Mouse (Mus musculus) forebrain, embryonic 11.5 days (tissue): ENCODE measurements at regions not wholly inside any gene's neighbourhood (a gene's known extent, or its start where the extent isn't known, plus 50 kb on each side); places are given as distances from the start of the nearest gene placed in this dataset.

Experiments used
- ATAC-seq: fragments of 200-750 bp; cut with Nextera tagmentation; replicated peaks from 2 replicates; pipeline ENCODE4 v1.8.0; 2017; ENCODE audit warnings: moderate TSS enrichment; ENCODE audit not compliant: low FRiP score
- DNase-seq: peaks from one replicate; pipeline ENCODE4 v3.0.0-alpha.2; 2017; ENCODE audit warnings: low spot score
- H3K27ac ChIP-seq: fragments of 300-500 bp; sonication (generic); 2 replicates; pipeline ENCODE4 v1.5.1; 2014; ENCODE audit warnings: low read depth, low read length
- H3K27me3 ChIP-seq: fragments of 300-500 bp; sonication (generic); 2 replicates; pipeline ENCODE4 v1.6.1; 2014; ENCODE audit warnings: mild to moderate bottlenecking, low read length, mixed read lengths; ENCODE audit not compliant: control insufficient read depth, insufficient read depth
- H3K36me3 ChIP-seq: fragments of 300-500 bp; sonication (generic); 2 replicates; pipeline ENCODE4 v1.6.1; 2014; ENCODE audit warnings: mild to moderate bottlenecking, low read length, moderate library complexity, mixed read lengths; ENCODE audit not compliant: control insufficient read depth, insufficient read depth
- H3K4me1 ChIP-seq: fragments of 300-500 bp; sonication (generic); replicated peaks from 2 replicates; pipeline ENCODE4 v1.6.1; 2014; ENCODE audit warnings: low read length, mixed read lengths; ENCODE audit not compliant: control insufficient read depth, insufficient read depth
- H3K4me2 ChIP-seq: fragments of 300-500 bp; sonication (generic); 2 replicates; pipeline ENCODE4 v1.6.1; 2014; ENCODE audit warnings: low read depth, mild to moderate bottlenecking, low read length, moderate library complexity, mixed read lengths; ENCODE audit not compliant: severe bottlenecking
- H3K4me3 ChIP-seq: fragments of 300-500 bp; sonication (generic); 2 replicates; pipeline ENCODE4 v1.5.1; 2014; ENCODE audit warnings: low read depth, low read length
- H3K9ac ChIP-seq: fragments of 300-500 bp; sonication (generic); 2 replicates; pipeline ENCODE4 v1.6.1; 2014; ENCODE audit warnings: low read length
- H3K9me3 ChIP-seq: fragments of 300-500 bp; sonication (generic); 2 replicates; pipeline ENCODE4 v1.6.1; 2016; ENCODE audit warnings: low read length, mixed read lengths; ENCODE audit not compliant: control insufficient read depth
- WGBS: fragments of 180-500 bp; shearing (Covaris S2); extraction: QIAGEN DNeasy Blood & Tissue Kit; methylation state at CpG from one replicate; pipeline ENCODE4 v1.1.7; 2014; 5-methylcytosine and 5-hydroxymethylcytosine counted together

- 90% methylated on average over 1 of the region's 1 CpGs for WGBS
- no peaks in the 10 kb centered on the region for H3K27me3 ChIP-seq
- H3K9ac ChIP-seq, result no peak overlapping the region
- H3K4me1 ChIP-seq, result no peaks in the 10 kb centered on the region
- ATAC-seq (no peak), DNase-seq (no peak)
- H3K4me3 ChIP-seq, result no peak overlapping the region
- H3K36me3 ChIP-seq, result no peaks in the 10 kb centered on the region
- no peak overlapping the region for H3K4me2 ChIP-seq
- no peaks in the 10 kb centered on the region for H3K9me3 ChIP-seq
- no peak overlapping the region for H3K27ac ChIP-seq
Observed at GRCm38 (mm10) chr5:40780363-40780762, 927.6 kb downstream of the Rab28 start.

DNA sequence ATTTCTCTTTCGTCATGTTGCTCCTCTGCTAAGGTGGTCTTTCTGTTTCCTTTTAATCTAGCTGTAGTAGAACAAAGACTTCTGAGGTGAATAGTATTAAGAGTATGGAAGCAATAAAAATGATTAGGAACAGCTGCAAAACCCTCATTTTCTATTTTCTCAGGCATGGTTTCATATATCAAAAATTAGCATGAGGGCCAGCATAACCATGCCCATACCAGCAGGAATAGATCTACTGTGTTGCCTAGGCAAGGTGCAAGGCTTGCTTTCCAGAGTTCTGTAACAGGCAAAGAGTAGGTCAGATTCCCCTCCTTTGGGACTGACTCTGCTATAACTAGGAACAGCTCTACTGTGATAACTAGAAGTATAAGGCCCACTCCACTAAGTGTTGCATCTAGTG lies 928.1 kb downstream of the Rab28 start:
- Histone ChIP-seq H3K9ac (no peak overlapping the region), H3K27ac (no peak overlapping the region), H3K9me3 (no peaks in the 10 kb centered on the region), H3K36me3 (no peaks in the 10 kb centered on the region), H3K27me3 (no peaks in the 10 kb centered on the region), H3K4me1 (no peaks in the 10 kb centered on the region), H3K4me2 (no peak overlapping the region), H3K4me3 (no peak overlapping the region)
- DNase-seq (no peak), ATAC-seq (no peak)
- 83% methylated on average over 1 of the region's 1 CpGs for whole genome bisulfite sequencing

DNA sequence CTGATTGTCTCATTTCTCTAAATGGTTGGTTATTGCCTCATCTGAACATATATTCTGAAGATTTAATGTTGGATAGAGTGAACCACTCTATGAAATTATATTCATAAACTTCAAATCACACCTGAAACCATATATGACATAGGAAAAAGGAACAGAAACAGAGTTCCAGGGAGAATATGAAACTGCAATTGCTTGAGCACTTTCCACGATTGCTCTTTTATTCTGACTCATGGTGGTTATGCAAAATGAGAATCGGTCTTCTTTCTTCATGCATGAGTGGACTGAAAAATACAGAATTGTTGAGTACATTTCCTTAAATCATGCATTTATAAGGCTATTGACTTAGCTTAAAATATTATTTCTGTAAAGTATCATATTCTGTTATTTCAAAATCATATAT lies 932.1 kb downstream of the Rab28 start:
- ATAC-seq, result no peak
- Histone ChIP-seq H3K27me3 (no peaks in the 10 kb centered on the region), H3K27ac (no peak overlapping the region), H3K9me3 (no peaks in the 10 kb centered on the region), H3K9ac (no peak overlapping the region), H3K4me2 (no peak overlapping the region), H3K36me3 (no peaks in the 10 kb centered on the region), H3K4me1 (no peaks in the 10 kb centered on the region), H3K4me3 (no peak overlapping the region)
- no peak for DNase-seq
- WGBS, result 92% methylated on average over 2 of the region's 2 CpGs

DNA sequence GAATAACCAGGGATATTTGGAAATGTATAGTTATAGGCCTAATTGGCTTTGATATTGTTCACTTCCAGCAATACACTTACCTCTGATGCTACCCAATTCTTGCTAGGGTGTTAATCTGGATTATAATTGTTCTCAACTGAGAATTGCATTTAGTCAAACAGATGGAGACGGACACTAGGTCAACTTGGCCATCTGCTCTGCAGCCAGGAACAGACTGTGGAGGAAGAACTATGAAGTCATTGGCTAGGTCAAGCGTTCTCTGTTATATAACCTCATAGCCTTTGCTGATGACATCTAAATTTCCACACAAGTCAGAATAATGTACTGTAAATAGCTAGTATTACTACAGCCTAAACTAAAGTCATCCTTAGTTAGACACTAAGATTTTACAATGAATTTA lies 947.7 kb downstream of the Rab28 start:
- H3K27ac ChIP-seq, result no peak overlapping the region
- no peak overlapping the region for H3K4me2 ChIP-seq
- 84% methylated on average over 2 of the region's 2 CpGs for WGBS
- ATAC-seq, result no peak
- H3K4me3 ChIP-seq, result no peak overlapping the region
- H3K36me3 ChIP-seq, result no peaks in the 10 kb centered on the region
- no peaks in the 10 kb centered on the region for H3K27me3 ChIP-seq
- H3K9ac ChIP-seq, result no peak overlapping the region
- no peaks in the 10 kb centered on the region for H3K9me3 ChIP-seq
- DNase-seq, result no peak
- no peaks in the 10 kb centered on the region for H3K4me1 ChIP-seq

DNA sequence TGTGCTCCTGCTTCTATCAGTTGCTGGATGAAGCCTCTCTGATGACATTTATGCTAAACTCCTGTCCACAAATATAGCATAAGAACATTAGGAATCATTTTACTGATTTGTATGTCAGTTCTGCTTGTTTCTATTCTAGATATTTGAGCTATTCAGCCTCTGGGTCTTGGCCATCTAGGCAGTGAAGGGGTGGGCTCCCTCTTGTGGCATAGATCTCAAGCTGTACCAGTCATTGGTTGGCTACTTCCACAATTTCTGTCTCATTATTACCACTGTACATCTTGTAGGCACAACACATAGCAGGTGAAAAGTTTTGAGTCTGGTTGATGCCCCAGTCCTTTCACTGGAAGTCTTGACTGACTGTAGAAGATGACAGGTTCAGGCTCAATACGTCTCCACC lies 957.9 kb downstream of the Rab28 start:
- H3K36me3 ChIP-seq, result no peaks in the 10 kb centered on the region
- 85% methylated on average over 1 of the region's 1 CpGs for WGBS
- no peak overlapping the region for H3K9ac ChIP-seq
- no peaks in the 10 kb centered on the region for H3K9me3 ChIP-seq
- H3K4me1 ChIP-seq, result no peaks in the 10 kb centered on the region
- ATAC-seq (no peak), DNase-seq (no peak)
- no peak overlapping the region for H3K27ac ChIP-seq
- no peaks in the 10 kb centered on the region for H3K27me3 ChIP-seq
- no peak overlapping the region for H3K4me3 ChIP-seq
- H3K4me2 ChIP-seq, result no peak overlapping the region

GRCm38 (mm10) chr5:40735660-40736059 lies 972.3 kb downstream of the Rab28 start:
- no peaks in the 10 kb centered on the region for H3K9me3 ChIP-seq
- H3K4me2 ChIP-seq, result no peak overlapping the region
- no peak overlapping the region for H3K9ac ChIP-seq
- ATAC-seq (no peak), DNase-seq (no peak)
- H3K36me3 ChIP-seq, result no peaks in the 10 kb centered on the region
- H3K27ac ChIP-seq, result no peak overlapping the region
- no peaks in the 10 kb centered on the region for H3K4me1 ChIP-seq
- WGBS, result 87% methylated on average over 7 of the region's 7 CpGs
- H3K27me3 ChIP-seq, result no peaks in the 10 kb centered on the region
- H3K4me3 ChIP-seq, result no peak overlapping the region

DNA sequence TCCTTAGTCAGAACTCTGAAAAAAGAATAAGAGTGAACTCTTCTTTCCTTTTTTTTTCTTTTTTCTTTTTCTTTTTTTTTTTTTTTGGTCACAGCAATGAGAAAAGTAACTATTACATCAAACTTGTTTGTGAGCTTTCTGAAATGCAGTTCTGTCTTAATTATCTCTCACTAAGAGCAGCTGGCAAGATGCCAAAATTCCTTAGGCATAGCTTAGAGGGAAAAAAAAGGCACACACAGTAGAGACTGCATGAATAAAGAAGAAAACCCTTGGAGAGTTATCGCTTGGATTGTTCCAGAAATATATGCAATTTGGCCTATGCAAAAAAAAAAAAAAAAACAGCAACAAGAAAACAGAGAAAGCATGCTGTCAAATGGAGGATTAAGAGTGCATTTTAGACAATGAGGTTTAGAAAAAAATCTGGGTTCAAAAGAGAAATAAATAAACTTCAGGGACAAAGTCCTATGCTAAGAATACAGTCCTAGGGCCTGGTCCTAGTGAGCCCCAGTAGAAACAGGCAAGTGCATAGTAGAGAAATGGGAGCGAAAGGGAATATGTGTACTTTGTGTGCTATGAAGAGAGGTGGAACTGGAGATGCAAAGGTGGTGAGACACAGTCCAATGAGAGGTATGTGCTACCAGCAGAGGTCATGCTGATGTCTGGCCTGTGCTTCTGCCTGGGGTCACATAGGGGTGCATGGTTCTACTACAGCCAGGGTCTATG lies 974.0 kb downstream of the Rab28 start:
- no peaks in the 10 kb centered on the region for H3K27me3 ChIP-seq
- 80% methylated on average over 2 of the region's 2 CpGs for WGBS
- H3K4me3 ChIP-seq, result no peak overlapping the region
- H3K4me1 ChIP-seq, result no peaks in the 10 kb centered on the region
- no peaks in the 10 kb centered on the region for H3K9me3 ChIP-seq
- 0 out of 2 replicates have a peak, but pooled peaks have one; percentile 27 for ATAC-seq
- no peaks in the 10 kb centered on the region for H3K36me3 ChIP-seq
- no peak overlapping the region for H3K4me2 ChIP-seq
- DNase-seq, result no peak
- H3K27ac ChIP-seq, result no peak overlapping the region
- H3K9ac ChIP-seq, result no peak overlapping the region

DNA sequence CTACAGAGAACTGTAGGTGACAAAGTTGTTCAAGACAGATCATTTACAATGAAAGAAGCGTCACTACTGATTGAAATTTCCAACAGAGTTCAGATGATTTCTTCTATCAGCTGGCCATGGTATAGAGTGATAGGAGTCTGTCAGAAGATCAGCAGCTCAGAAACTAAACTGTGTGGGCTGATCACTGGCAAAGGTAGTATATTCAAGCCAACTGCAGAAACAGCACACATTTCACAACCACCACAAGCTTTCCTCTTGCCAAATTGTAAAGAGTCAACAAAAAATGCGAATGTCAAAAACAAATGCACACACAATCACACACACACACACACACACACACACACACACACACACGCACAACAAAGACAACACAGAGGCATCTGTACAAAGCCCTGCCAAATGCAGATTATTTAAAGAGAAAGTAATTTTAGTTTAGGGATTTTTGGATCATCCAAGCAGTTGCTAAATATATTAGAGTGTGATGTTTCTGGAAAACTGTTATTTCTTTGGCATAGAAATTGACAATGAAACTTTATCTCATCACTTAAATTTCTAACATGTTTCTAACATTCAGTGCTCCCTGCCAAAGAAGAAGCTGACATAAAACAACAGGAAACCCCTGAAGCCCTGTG lies 959.3 kb upstream of the Hs3st1 start:
- H3K4me1 ChIP-seq, result no peaks in the 10 kb centered on the region
- WGBS, result 88% methylated on average over 3 of the region's 3 CpGs

DNA sequence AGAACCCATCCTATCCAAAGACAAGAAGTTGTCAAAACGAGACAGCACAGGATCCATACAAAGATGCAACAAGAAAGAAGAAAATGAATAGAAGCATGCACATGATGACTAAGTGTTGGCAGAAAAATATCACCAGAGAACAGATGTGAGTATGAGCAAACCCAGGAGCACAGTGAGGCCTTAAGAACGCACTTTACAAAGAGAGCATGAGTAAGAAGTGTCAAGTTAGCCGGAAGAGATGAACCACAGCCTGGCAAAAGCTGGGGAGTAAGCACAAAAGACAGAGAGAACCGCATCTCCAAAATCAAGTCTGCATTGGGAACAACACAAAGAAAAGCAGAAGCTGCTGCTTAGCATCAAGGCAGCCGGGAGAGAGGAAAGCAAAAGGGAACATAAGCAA lies 946.4 kb upstream of the Hs3st1 start:
- no peaks in the 10 kb centered on the region for H3K4me1 ChIP-seq
- no peaks in the 10 kb centered on the region for H3K36me3 ChIP-seq
- no peaks in the 10 kb centered on the region for H3K9me3 ChIP-seq
- DNase-seq (no peak), ATAC-seq (no peak)
- no peaks in the 10 kb centered on the region for H3K27me3 ChIP-seq
- no peak overlapping the region for H3K9ac ChIP-seq
- no peak overlapping the region for H3K4me2 ChIP-seq
- no peak overlapping the region for H3K27ac ChIP-seq
- no peak overlapping the region for H3K4me3 ChIP-seq
- 82% methylated on average over 5 of the region's 5 CpGs for WGBS

More for the DNA sequence above, 959.3 kb upstream of the Hs3st1 start:
- ATAC-seq (no peak), DNase-seq (no peak)
- Histone ChIP-seq H3K27me3 (no peaks in the 10 kb centered on the region), H3K4me2 (no peak overlapping the region), H3K27ac (no peak overlapping the region), H3K36me3 (no peaks in the 10 kb centered on the region), H3K9me3 (no peaks in the 10 kb centered on the region), H3K9ac (no peak overlapping the region), H3K4me3 (no peak overlapping the region)
